Mouse (Mus musculus): ENCODE data around the gene Gm29609. TPM values are rescaled to one million over a fixed set of nuclear protein-coding genes. Genes with fewer than 3 reads are reported as not detected.

The Gm29609 gene
- total and polyA plus RNA-seq, 3 experiments: 0.55 to 2.4 (median 0.81) TPM

GRCm38 (mm10) chr5:31195671-31196070 lies 16.0 kb upstream of the Gm29609 start:
- no peak for DNase-seq
- H3K36me3 ChIP-seq (ENCODE audit: control insufficient read depth, insufficient read depth, low read length): peaks cover 6% of the 10 kb centered on the region
- peaks cover 2% of the 10 kb centered on the region for H3K4me1 ChIP-seq (ENCODE audit: control insufficient read depth, insufficient read depth, low read length)
- no peak for TF ChIP-seq CTCF (IDR thresholded peaks at IDR 0.05)
- TF ChIP-seq EP300 (IDR thresholded peaks at IDR 0.05; ENCODE audit: insufficient read depth, low read depth, low read length): no peak
- TF ChIP-seq POLR2A (IDR thresholded peaks at IDR 0.05; ENCODE audit: insufficient read depth, low read depth, low read length): no peak
- no peak overlapping the region for H3K9ac ChIP-seq (ENCODE audit: low read depth, low read length)
- intact Hi-C loops (cut with DNase I): no loop called here
- 71% methylated on average over 4 of the region's 4 CpGs for WGBS
- H3K79me2 ChIP-seq (replicated peaks; ENCODE audit: control insufficient read depth, insufficient read depth, low read length): no peaks in the 10 kb centered on the region; the same call in 1 of the 2 replicates
- no peaks in the 10 kb centered on the region for H3K27me3 ChIP-seq (ENCODE audit: control insufficient read depth, insufficient read depth, low read length)
- no peak overlapping the region for H3K4me3 ChIP-seq
- no peak overlapping the region for H3K27ac ChIP-seq

- intact Hi-C loops (cut with DNase I): no loop called here
- peaks cover 6% of the 10 kb centered on the region for H3K36me3 ChIP-seq (ENCODE audit: control insufficient read depth, insufficient read depth, low read length)
Observed at GRCm38 (mm10) chr5:31194486-31195485, 15.1 kb upstream of the Gm29609 start.

GRCm38 (mm10) chr5:31193631-31194281 lies 14.0 kb upstream of the Gm29609 start:
- DNase-seq: no peak
- Histone ChIP-seq H3K36me3 (ENCODE audit: control insufficient read depth, insufficient read depth, low read length) (peaks cover 6% of the 10 kb centered on the region), H3K27me3 (ENCODE audit: control insufficient read depth, insufficient read depth, low read length) (no peaks in the 10 kb centered on the region), H3K4me1 (ENCODE audit: control insufficient read depth, insufficient read depth, low read length) (peaks cover 2% of the 10 kb centered on the region), H3K27ac (peak overlapping the region; percentile 82), H3K79me2 (replicated peaks; ENCODE audit: control insufficient read depth, insufficient read depth, low read length) (no peaks in the 10 kb centered on the region), H3K4me3 (peak overlapping the region; percentile 92), H3K9ac (ENCODE audit: low read depth, low read length) (peak overlapping the region; percentile 63)
- 7% methylated on average over 25 of the region's 25 CpGs for WGBS
- intact Hi-C loops (cut with DNase I): loop anchor here (1.0 kb wide), 2 partner anchors 13 to 48 kb away; partner anchors contain the start of genes Gm9970 and Gtf3c2
- TF ChIP-seq EP300 (IDR thresholded peaks at IDR 0.05; ENCODE audit: insufficient read depth, low read depth, low read length) (no peak), POLR2A (IDR thresholded peaks at IDR 0.05; ENCODE audit: insufficient read depth, low read depth, low read length) (no peak), CTCF (IDR thresholded peaks at IDR 0.05) (no peak)

More at GRCm38 (mm10) chr5:31194486-31195485, 15.1 kb upstream of the Gm29609 start:
- DNase-seq: no peak
- Histone ChIP-seq H3K4me1 (ENCODE audit: control insufficient read depth, insufficient read depth, low read length) (peaks cover 2% of the 10 kb centered on the region), H3K79me2 (replicated peaks; ENCODE audit: control insufficient read depth, insufficient read depth, low read length) (no peaks in the 10 kb centered on the region), H3K27ac (no peak overlapping the region), H3K9ac (ENCODE audit: low read depth, low read length) (no peak overlapping the region), H3K4me3 (no peak overlapping the region), H3K27me3 (ENCODE audit: control insufficient read depth, insufficient read depth, low read length) (no peaks in the 10 kb centered on the region)
- WGBS: 87% methylated on average over 16 of the region's 16 CpGs
- TF ChIP-seq POLR2A (IDR thresholded peaks at IDR 0.05; ENCODE audit: insufficient read depth, low read depth, low read length) (no peak), CTCF (IDR thresholded peaks at IDR 0.05) (no peak), EP300 (IDR thresholded peaks at IDR 0.05; ENCODE audit: insufficient read depth, low read depth, low read length) (no peak)

GRCm38 (mm10) chr5:31192939-31193630 lies 13.4 kb upstream of the Gm29609 start, which contains the start of the genes Snx17 and Eif2b4:
Snx17 (plus strand) TSS chr5:31193227.
Eif2b4 (minus strand) TSS chr5:31193430.
- H3K27me3 ChIP-seq (ENCODE audit: control insufficient read depth, insufficient read depth, low read length): no peaks in the 10 kb centered on the region
- intact Hi-C loops (cut with DNase I): loop anchor here (1.0 kb wide), 2 partner anchors 13 to 48 kb away; partner anchors contain the start of genes Gm9970 and Gtf3c2
- H3K36me3 ChIP-seq (ENCODE audit: control insufficient read depth, insufficient read depth, low read length): peaks cover 6% of the 10 kb centered on the region
- under 1% methylated on average over 48 of the region's 48 CpGs for WGBS
- H3K4me1 ChIP-seq (ENCODE audit: control insufficient read depth, insufficient read depth, low read length): peaks cover 2% of the 10 kb centered on the region
- peak within 1 kb of the TSS; percentile 78 for H3K9ac ChIP-seq (ENCODE audit: low read depth, low read length)
- H3K27ac ChIP-seq: peak within 1 kb of the TSS; percentile 84
- peak; percentile 91 for TF ChIP-seq POLR2A (IDR thresholded peaks at IDR 0.05; ENCODE audit: insufficient read depth, low read depth, low read length)
- TF ChIP-seq EP300 (IDR thresholded peaks at IDR 0.05; ENCODE audit: insufficient read depth, low read depth, low read length): 0 out of 2 replicates have a peak, but pooled peaks have one; percentile 83
- peak; percentile 75 for TF ChIP-seq CTCF (IDR thresholded peaks at IDR 0.05)
- no peaks in the 10 kb centered on the region for H3K79me2 ChIP-seq (replicated peaks; ENCODE audit: control insufficient read depth, insufficient read depth, low read length)
- H3K4me3 ChIP-seq: peak within 1 kb of the TSS; percentile 92
- peak; percentile 100 for DNase-seq

All from heart, adult 2 months (tissue).